Mouse (Mus musculus): ENCODE measurements around the gene Gja3. TPM values are rescaled to one million over a fixed set of nuclear protein-coding genes. Genes with fewer than 3 reads are reported as not detected.
"Not testable (repeated sequence)": the region's sequence is repeated elsewhere in the genome, so short reads cannot be mapped to it uniquely, and the experiment has no call there.

Gja3 gene
- polyA plus RNA-seq, 1 experiment from 2014 or later, result 0.34 TPM

DNA sequence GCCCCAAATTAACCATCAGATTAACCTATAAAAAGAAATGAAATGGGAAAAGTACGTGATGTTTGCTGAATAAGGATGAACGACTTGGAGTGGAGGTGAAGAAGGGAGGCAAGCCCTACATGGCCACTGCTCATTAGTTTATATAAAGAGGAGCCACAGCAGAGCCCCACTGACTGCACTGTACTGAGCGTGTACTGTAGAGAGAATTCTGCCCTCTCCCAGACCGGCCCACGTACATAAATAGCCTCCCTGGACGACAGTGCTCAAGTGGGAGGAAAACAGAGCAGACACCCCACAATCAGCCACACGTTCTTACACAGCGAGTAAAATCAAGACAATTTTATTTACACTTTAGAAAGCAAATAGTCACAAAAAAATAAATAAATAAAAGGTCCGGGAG is 23.8 kb downstream of the Gja3 start:
- H3K9me3 ChIP-seq (replicated peaks; ENCODE audit: control insufficient read depth, low read length), result no peaks in the 10 kb centered on the region
- no peaks in the 10 kb centered on the region for H3K36me3 ChIP-seq (replicated peaks; ENCODE audit: control insufficient read depth, insufficient read depth, low read depth, low read length)
- no peaks in the 10 kb centered on the region for H3K4me1 ChIP-seq (ENCODE audit: control insufficient read depth, insufficient read depth, low read length)
- ATAC-seq (replicated peaks; ENCODE audit: insufficient number of reproducible peaks, low FRiP score, low TSS enrichment, low read depth), result no peak
- H3K9ac ChIP-seq (replicated peaks; ENCODE audit: low read length), result no peak overlapping the region
- DNase-seq (ENCODE audit: low spot score), result no peak
- H3K4me3 ChIP-seq (ENCODE audit: low read depth, low read length), result no peak overlapping the region
- H3K27me3 ChIP-seq (ENCODE audit: control insufficient read depth, insufficient read depth, low read length), result no peaks in the 10 kb centered on the region
- no peak overlapping the region for H3K27ac ChIP-seq (replicated peaks; ENCODE audit: low read depth, low read length)
- no peak overlapping the region for H3K4me2 ChIP-seq (ENCODE audit: low read depth, low read length)
- 78% methylated on average over 9 of the region's 9 CpGs for WGBS

DNA sequence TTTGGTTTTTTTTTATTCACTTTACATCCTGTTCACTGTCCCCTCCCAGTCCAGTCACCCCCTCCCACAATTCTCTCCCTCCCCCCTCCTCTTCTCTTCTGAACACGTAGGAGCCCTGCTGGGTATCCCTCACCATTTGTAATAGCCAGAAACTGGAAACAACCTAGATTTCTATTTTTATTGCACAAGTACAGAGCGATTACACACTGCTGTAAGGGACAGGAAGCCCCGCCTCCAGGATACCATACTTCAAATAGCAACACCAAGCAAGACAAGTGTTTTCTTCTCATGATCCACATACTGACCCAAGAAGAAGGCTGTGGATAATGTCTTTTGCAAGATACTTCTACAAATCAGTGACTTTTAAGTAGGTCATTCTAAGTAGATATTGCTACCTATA is 25.1 kb downstream of the Gja3 start:
- Histone ChIP-seq H3K4me3 (ENCODE audit: low read depth, low read length) (no peak overlapping the region), H3K4me1 (ENCODE audit: control insufficient read depth, insufficient read depth, low read length) (no peaks in the 10 kb centered on the region), H3K4me2 (ENCODE audit: low read depth, low read length) (no peak overlapping the region), H3K27me3 (ENCODE audit: control insufficient read depth, insufficient read depth, low read length) (no peaks in the 10 kb centered on the region), H3K9me3 (replicated peaks; ENCODE audit: control insufficient read depth, low read length) (no peaks in the 10 kb centered on the region), H3K36me3 (replicated peaks; ENCODE audit: control insufficient read depth, insufficient read depth, low read depth, low read length) (no peaks in the 10 kb centered on the region), H3K27ac (replicated peaks; ENCODE audit: low read depth, low read length) (no peak overlapping the region), H3K9ac (replicated peaks; ENCODE audit: low read length) (no peak overlapping the region)
- no peak for ATAC-seq (replicated peaks; ENCODE audit: insufficient number of reproducible peaks, low FRiP score, low TSS enrichment, low read depth)
- WGBS, result 74% methylated on average over 3 of the region's 3 CpGs
- no peak for DNase-seq (ENCODE audit: low spot score)

- H3K4me1 ChIP-seq (ENCODE audit: control insufficient read depth, insufficient read depth, low read length), result no peaks in the 10 kb centered on the region
- 79% methylated on average over 2 of the region's 2 CpGs for WGBS
- no peak for DNase-seq (ENCODE audit: low spot score)
- no peak overlapping the region for H3K4me2 ChIP-seq (ENCODE audit: low read depth, low read length)
- H3K36me3 ChIP-seq (replicated peaks; ENCODE audit: control insufficient read depth, insufficient read depth, low read depth, low read length), result no peaks in the 10 kb centered on the region
- no peak overlapping the region for H3K4me3 ChIP-seq (ENCODE audit: low read depth, low read length)
- no peak overlapping the region for H3K9ac ChIP-seq (replicated peaks; ENCODE audit: low read length)
- no peaks in the 10 kb centered on the region for H3K27me3 ChIP-seq (ENCODE audit: control insufficient read depth, insufficient read depth, low read length)
- no peak overlapping the region for H3K27ac ChIP-seq (replicated peaks; ENCODE audit: low read depth, low read length)
- no peaks in the 10 kb centered on the region for H3K9me3 ChIP-seq (replicated peaks; ENCODE audit: control insufficient read depth, low read length)
- ATAC-seq (replicated peaks; ENCODE audit: insufficient number of reproducible peaks, low FRiP score, low TSS enrichment, low read depth), result no peak
Observed at GRCm38 (mm10) chr14:57018436-57018835, 39.5 kb downstream of the Gja3 start.

GRCm38 (mm10) chr14:57016806-57017205 is 41.1 kb downstream of the Gja3 start:
- not testable (repeated sequence) for H3K27ac ChIP-seq (replicated peaks; ENCODE audit: low read depth, low read length); H3K36me3 ChIP-seq (replicated peaks; ENCODE audit: control insufficient read depth, insufficient read depth, low read depth, low read length); H3K9me3 ChIP-seq (replicated peaks; ENCODE audit: control insufficient read depth, low read length); H3K4me2 ChIP-seq (ENCODE audit: low read depth, low read length); ATAC-seq (replicated peaks; ENCODE audit: insufficient number of reproducible peaks, low FRiP score, low TSS enrichment, low read depth); H3K27me3 ChIP-seq (ENCODE audit: control insufficient read depth, insufficient read depth, low read length); H3K4me3 ChIP-seq (ENCODE audit: low read depth, low read length); H3K4me1 ChIP-seq (ENCODE audit: control insufficient read depth, insufficient read depth, low read length); H3K9ac ChIP-seq (replicated peaks; ENCODE audit: low read length); DNase-seq (ENCODE audit: low spot score)

DNA sequence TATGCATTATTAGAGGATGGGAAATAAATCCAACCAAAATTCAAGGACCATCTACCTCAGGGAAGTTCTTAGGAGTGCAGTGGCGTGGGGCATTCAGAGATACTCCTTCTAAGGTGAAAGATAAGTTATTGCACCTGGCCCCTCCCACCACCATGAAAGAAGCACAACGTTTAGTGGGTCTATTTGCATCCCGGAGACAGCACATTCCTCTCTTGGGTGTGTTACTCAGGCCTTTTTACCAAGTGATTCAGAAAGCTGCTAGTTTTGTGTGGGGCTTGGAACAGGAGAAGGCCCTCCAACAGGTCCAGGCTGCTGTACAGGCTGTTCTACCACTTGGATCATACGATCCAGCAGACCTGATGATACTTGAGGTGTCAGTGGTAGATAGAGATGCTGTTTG is 69.3 kb downstream of the Gja3 start:
- no peak overlapping the region for H3K9ac ChIP-seq (replicated peaks; ENCODE audit: low read length)
- no peaks in the 10 kb centered on the region for H3K36me3 ChIP-seq (replicated peaks; ENCODE audit: control insufficient read depth, insufficient read depth, low read depth, low read length)
- H3K4me1 ChIP-seq (ENCODE audit: control insufficient read depth, insufficient read depth, low read length), result no peaks in the 10 kb centered on the region
- WGBS, result 81% methylated on average over 4 of the region's 4 CpGs
- H3K27ac ChIP-seq (replicated peaks; ENCODE audit: low read depth, low read length), result no peak overlapping the region
- no peaks in the 10 kb centered on the region for H3K27me3 ChIP-seq (ENCODE audit: control insufficient read depth, insufficient read depth, low read length)
- no peak overlapping the region for H3K4me3 ChIP-seq (ENCODE audit: low read depth, low read length)
- DNase-seq (ENCODE audit: low spot score), result no peak
- no peak overlapping the region for H3K4me2 ChIP-seq (ENCODE audit: low read depth, low read length)
- no peaks in the 10 kb centered on the region for H3K9me3 ChIP-seq (replicated peaks; ENCODE audit: control insufficient read depth, low read length)
- ATAC-seq (replicated peaks; ENCODE audit: insufficient number of reproducible peaks, low FRiP score, low TSS enrichment, low read depth), result no peak

Other genes starting within 250 kb of the Gja3 start
- 24.2 and 26.2 TPM in 2 replicates for gene Zmym5, start 246.4 kb downstream of the Gja3 start, polyA plus RNA-seq (2014; fragmentation: Nextera tagmentation; extraction: Ambion mirVana)
- gene Zmym2, start 171.4 kb downstream of the Gja3 start, polyA plus RNA-seq (2014; fragmentation: Nextera tagmentation; extraction: Ambion mirVana), result 63.0 and 65.3 TPM in 2 replicates
- 25.0 and 28.7 TPM in 2 replicates for gene Gjb2, start 46.6 kb upstream of the Gja3 start, polyA plus RNA-seq (2014; fragmentation: Nextera tagmentation; extraction: Ambion mirVana)
- not detected in 2 replicates for gene Gm4491, start 57.8 kb upstream of the Gja3 start, polyA plus RNA-seq (2014; fragmentation: Nextera tagmentation; extraction: Ambion mirVana)
- 7.6 and 8.0 TPM in 2 replicates for gene Gjb6, start 75.5 kb upstream of the Gja3 start, polyA plus RNA-seq (2014; fragmentation: Nextera tagmentation; extraction: Ambion mirVana)